Mouse (Mus musculus): Measurements from ENCODE around the gene Rhbdd2.
"Not testable (repeated sequence)": the region's sequence is repeated elsewhere in the genome, so short reads cannot be mapped to it uniquely, and the experiment has no call there.

The Rhbdd2 gene

DNA sequence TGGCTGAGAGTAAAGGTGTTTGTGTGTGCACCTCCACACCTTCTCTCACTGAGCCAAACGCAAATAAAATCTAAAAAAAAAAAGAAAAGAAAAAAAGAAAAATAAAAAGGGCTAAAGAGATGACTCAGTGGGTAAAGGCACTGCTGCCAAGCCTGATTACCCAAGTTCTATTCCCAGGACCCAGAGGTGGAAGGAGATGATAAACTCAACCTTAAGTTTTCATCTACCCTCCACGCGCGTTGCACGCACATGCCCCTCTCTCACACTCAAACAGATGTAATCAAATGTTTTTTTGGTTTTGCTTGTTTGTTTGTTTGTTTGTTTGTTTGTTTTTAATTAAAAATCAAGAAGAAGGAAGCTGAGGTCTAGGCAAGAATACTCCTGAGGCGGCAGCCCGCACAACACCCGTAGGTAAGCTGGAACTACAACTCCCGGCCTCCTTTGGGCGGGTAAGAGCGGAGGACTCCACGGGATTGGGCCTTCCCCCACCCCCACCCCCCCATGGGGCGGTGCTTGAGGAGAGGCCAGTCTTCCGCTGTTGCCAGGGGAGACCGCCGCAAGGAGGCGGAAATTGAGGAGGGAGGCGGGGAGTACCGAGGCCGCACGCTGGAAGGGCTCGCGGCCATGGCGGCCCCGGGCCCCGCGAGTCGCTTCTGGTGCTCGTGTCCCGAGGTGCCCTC lies at the start of gene Rhbdd2:
Gene Rhbdd2 (plus strand): TSS at position 502 of the 680 bp plus-strand sequence.
- DNase-seq (ENCODE audit: low spot score in 2 of 2), result peak; percentile 82 to 91

- no peak for DNase-seq (ENCODE audit: low spot score in 2 of 2)
Observed at GRCm38 (mm10) chr5:135585691-135586090, 46.7 kb upstream of the Rhbdd2 start.

GRCm38 (mm10) chr5:135587764-135588163 lies 44.7 kb upstream of the Rhbdd2 start:
- DNase-seq (ENCODE audit: low spot score in 2 of 2), result no peak

- no peak for DNase-seq (ENCODE audit: low spot score in 2 of 2)
Observed at GRCm38 (mm10) chr5:135589996-135590784, 42.2 kb upstream of the Rhbdd2 start.

GRCm38 (mm10) chr5:135604643-135605042 lies 27.8 kb upstream of the Rhbdd2 start:
- not testable (repeated sequence) for DNase-seq (ENCODE audit: low spot score in 2 of 2)

- DNase-seq (ENCODE audit: low spot score in 2 of 2), result not testable (repeated sequence)
Observed at GRCm38 (mm10) chr5:135606717-135607116, 25.7 kb upstream of the Rhbdd2 start.

DNA sequence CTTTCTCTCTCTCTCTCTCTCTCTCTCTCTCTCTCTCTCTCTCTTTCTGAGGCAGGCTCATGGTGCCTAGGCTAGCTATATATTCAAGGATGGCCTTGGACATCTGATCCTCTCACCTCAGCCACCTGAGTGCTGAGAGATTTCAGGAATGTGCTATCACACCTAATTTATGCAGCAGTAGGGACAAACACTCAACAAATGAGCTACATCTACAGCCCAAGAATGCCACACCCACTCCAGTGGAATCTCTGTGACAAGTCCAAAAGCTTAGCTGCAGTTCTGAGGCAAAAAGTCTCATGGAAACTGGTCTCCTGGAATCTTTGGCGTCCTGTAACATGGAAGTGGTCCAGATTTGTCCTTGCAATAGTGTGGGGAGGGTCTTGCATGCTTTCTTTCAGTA lies 24.8 kb upstream of the Rhbdd2 start:
- DNase-seq (ENCODE audit: low spot score in 2 of 2), result no peak

DNA sequence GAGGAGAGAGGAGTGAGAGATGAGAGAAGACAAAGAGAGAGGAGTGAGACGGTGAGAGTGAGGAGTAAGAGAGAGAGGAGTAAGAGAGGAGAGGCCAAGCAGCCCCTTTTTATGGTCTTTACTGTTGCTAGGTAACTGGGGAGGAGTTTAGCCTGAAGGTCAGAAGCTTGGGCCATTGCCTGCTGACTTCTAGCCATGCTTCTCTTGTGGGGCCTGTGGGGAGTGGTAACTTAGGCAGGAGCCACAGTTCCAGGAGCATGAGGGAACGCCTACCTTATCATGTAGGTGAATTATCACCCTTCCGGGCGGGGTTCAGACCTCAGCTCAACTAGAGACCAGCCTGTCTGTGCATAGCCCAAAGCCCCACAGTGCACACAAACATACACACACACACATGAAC lies 22.6 kb upstream of the Rhbdd2 start:
- no peak for DNase-seq (ENCODE audit: low spot score in 2 of 2)

- not testable (repeated sequence) for DNase-seq (ENCODE audit: low spot score in 2 of 2)
Observed at GRCm38 (mm10) chr5:135619741-135620140, 12.7 kb upstream of the Rhbdd2 start.

DNA sequence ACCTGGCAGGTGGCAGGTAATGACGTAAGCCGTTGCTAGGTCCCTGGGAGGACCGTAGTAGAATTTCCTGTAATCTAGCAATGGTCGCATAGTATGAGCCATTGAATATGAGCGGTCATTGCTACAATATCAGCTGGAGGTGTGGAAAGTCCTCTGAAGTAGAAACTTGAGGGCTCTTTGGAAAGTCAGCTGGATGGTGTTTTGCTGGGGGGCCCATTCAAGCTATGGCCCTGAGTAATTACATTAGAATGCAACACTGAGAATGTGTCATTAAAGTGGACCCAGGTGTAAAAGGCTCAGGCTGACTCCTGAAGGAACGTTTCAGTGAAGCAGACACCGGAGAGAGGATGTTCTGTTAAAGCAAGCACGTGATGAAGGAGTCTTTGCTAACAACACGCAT lies 11.9 kb upstream of the Rhbdd2 start:
- no peak for DNase-seq (ENCODE audit: low spot score in 2 of 2)

GRCm38 (mm10) chr5:135621725-135622124 lies 10.7 kb upstream of the Rhbdd2 start:
- DNase-seq (ENCODE audit: low spot score in 2 of 2), result no peak

DNA sequence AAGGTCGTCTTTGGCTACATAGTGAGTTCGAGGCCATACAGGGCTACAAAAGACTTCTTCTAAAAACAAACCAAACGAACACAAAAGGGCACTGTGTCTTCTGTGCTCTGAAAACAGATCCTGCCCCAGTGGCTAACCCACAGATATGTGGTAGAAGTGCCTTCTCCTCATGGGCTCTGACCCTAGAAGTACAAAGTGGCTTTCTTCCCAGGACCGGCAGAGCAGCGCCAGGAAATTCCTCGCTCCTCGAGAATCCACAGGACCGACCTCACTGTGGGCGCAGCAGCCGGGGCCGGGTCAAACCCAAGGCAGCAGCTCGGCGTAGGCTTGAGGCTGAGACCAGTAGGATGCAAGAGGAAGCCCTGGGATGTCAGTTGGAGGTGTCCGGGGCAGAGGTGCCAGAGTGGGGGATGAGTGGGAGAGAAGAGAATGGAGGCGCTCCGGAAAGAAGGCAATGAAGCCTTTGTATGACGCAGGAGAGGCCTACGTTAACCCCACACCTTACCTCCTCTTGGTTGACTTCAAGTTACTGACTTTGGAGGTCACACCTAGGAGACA lies 9.3 kb upstream of the Rhbdd2 start:
- no peak for DNase-seq (ENCODE audit: low spot score in 2 of 2)

- DNase-seq (ENCODE audit: low spot score in 2 of 2), result no peak
Observed at GRCm38 (mm10) chr5:135628916-135629315, 3.5 kb upstream of the Rhbdd2 start.

- DNase-seq (ENCODE audit: low spot score in 2 of 2), result no peak
Observed at GRCm38 (mm10) chr5:135629401-135629800, 3.0 kb upstream of the Rhbdd2 start.

DNA sequence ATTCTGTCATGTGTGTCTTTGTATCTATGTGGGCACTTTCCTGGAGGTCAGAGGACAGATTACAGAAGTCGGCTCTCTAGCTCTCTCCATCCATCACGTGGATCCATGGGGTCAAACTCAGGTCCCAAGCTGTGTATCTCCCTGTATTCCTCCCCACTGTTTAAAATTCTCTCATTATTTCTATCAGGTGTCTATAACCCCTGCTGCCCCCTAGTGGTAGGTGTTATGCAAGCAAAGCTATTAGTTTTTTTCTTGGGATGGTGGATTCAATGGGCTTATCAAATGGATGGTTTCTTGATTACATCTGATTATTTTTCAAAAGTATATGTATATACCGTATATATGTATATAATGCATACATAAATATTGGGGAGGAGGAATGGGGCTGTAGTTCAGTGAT lies 1.8 kb upstream of the Rhbdd2 start:
- peak in 1 of 2 experiments; percentile 51 for DNase-seq (ENCODE audit: low spot score in 2 of 2)

DNA sequence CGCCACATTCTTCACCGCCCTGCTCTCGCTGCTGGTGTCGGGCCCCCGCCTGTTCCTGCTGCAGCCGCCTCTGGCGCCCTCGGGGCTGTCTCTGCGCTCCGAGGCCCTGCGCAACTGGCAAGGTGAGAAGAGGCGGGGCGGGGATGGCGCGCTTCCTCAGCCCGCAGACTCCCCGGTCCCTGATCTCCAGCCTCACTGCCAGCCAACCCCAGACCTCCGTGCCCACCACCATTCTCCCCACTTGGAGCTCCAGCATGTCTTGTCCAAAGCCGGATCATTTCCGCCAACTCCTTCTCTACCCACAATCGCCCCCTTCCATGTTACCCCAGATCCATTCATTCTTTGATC lies 353 bp downstream of the Rhbdd2 start:
- DNase-seq (ENCODE audit: low spot score in 2 of 2), result no peak

DNA sequence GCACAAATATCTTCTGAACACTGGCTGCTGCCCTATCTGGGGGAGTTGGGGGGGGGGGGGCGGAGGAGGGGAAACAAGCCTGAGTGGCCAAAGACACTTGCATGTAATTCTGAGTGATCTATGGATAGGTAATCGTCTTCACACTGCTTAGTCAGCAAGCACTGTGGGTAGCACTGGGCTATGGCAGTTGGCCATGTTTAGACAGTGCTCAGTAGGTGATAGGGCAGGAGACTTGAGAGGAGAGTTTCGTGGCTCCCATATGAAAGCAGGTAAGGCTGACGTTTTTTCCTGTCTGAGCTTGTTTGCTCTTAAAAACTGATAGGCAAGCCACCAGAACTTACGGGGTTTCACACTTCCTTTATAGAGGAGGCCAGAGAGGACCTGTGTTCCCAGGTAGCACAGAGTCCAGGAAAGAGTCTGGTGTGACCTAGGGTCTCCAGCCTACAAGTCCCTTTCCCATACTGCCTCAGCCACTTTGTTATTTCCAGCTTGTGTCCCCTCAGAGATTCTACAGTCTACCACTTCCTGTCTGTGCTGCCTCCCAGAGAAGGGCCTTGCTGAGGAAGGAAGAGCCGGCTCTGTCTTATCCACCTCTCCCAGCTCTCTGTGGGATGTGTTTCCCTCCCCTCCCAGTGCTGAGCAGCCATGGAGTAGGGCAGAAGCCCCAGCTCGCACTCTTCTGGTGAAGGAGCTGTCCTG lies 7.5 kb downstream of the Rhbdd2 start:
- no peak for DNase-seq (ENCODE audit: low spot score in 2 of 2)

GRCm38 (mm10) chr5:135640459-135640789 lies 8.0 kb downstream of the Rhbdd2 start:
- no peak for DNase-seq (ENCODE audit: low spot score in 2 of 2)

GRCm38 (mm10) chr5:135641028-135641427 lies 8.6 kb downstream of the Rhbdd2 start:
- DNase-seq (ENCODE audit: low spot score in 2 of 2), result no peak

GRCm38 (mm10) chr5:135642686-135643551 lies 10.5 kb downstream of the Rhbdd2 start:
- no peak for DNase-seq (ENCODE audit: low spot score in 2 of 2)

- no peak for DNase-seq (ENCODE audit: low spot score in 2 of 2)
Observed at GRCm38 (mm10) chr5:135643552-135643842, 11.1 kb downstream of the Rhbdd2 start.

DNA sequence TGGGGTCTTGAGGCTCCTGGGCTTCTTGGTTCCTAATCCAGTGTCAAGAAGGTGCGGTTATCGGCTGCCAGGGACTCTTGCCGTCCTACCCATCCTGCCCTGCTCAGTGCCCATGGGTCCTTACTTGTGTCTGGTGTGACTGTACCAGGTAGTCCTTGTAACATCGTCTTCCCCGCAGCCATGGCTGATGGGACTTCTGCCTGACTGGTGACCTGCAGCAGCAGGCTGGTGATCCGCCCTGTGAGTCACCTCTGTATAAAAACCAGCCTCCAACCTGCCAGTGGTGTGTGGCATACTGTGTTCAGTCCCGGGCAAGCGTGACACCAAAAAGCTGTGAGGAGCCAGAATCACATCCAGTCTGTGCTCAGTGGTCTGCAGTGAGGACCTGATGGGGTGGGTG lies 11.5 kb downstream of the Rhbdd2 start:
- no peak for DNase-seq (ENCODE audit: low spot score in 2 of 2)
